Mouse (Mus musculus) forebrain, embryonic 13.5 days (tissue): ENCODE measurements at regions not wholly inside any gene's neighbourhood (a gene's known extent, or its start where the extent isn't known, plus 50 kb on each side); places are given as distances from the start of the nearest gene placed in this dataset.
"Not testable (repeated sequence)": the region's sequence is repeated elsewhere in the genome, so short reads cannot be mapped to it uniquely, and the experiment has no call there.

Source experiments
- ATAC-seq: fragments of 200-750 bp; cut with Nextera tagmentation; 2 replicates; pipeline ENCODE4 v1.8.0; 2017
- H3K27ac ChIP-seq: fragments of 300-500 bp; sonication (generic); 2 replicates; pipeline ENCODE4 v1.5.1; 2015; ENCODE audit warnings: inconsistent platforms, mild to moderate bottlenecking, moderate library complexity
- H3K27me3 ChIP-seq: fragments of 300-500 bp; sonication (generic); 2 replicates; pipeline ENCODE4 v1.6.1; 2015; ENCODE audit warnings: mild to moderate bottlenecking, inconsistent platforms
- H3K36me3 ChIP-seq: fragments of 300-500 bp; sonication (generic); 2 replicates; pipeline ENCODE4 v1.6.1; 2015; ENCODE audit warnings: mild to moderate bottlenecking, inconsistent platforms; ENCODE audit not compliant: poor library complexity, severe bottlenecking
- H3K4me1 ChIP-seq: fragments of 300-500 bp; sonication (generic); 2 replicates; pipeline ENCODE4 v1.6.1; 2015; ENCODE audit warnings: inconsistent platforms
- H3K4me2 ChIP-seq: fragments of 300-500 bp; sonication (generic); 2 replicates; pipeline ENCODE4 v1.6.1; 2015; ENCODE audit warnings: inconsistent platforms, mild to moderate bottlenecking, moderate library complexity
- H3K4me3 ChIP-seq: fragments of 300-500 bp; sonication (generic); 2 replicates; pipeline ENCODE4 v1.5.1; 2015; ENCODE audit warnings: mild to moderate bottlenecking, inconsistent platforms
- H3K9ac ChIP-seq: fragments of 300-500 bp; sonication (generic); 2 replicates; pipeline ENCODE4 v1.6.1; 2015; ENCODE audit warnings: mild to moderate bottlenecking, inconsistent platforms
- H3K9me3 ChIP-seq: fragments of 300-500 bp; sonication (generic); replicated peaks from 2 replicates; pipeline ENCODE4 v1.6.1; 2016; ENCODE audit warnings: inconsistent platforms
- WGBS: fragments of 180-500 bp; shearing (Covaris S2); methylation state at CpG from one replicate; pipeline ENCODE4 v1.1.7; 2015; 5-methylcytosine and 5-hydroxymethylcytosine counted together

- ATAC-seq: no peak
- 73% methylated on average over 3 of the region's 3 CpGs for WGBS
- Histone ChIP-seq H3K27ac (no peak overlapping the region), H3K4me3 (no peak overlapping the region), H3K9me3 (no peaks in the 10 kb centered on the region), H3K36me3 (no peaks in the 10 kb centered on the region), H3K9ac (no peak overlapping the region), H3K4me1 (no peaks in the 10 kb centered on the region), H3K27me3 (no peaks in the 10 kb centered on the region), H3K4me2 (no peak overlapping the region)
Measured at GRCm38 (mm10) chr6:74966046-74966445, 1496.6 kb upstream of the 4931417E11Rik start.

- Histone ChIP-seq H3K9me3 (no peaks in the 10 kb centered on the region), H3K4me1 (no peaks in the 10 kb centered on the region), H3K9ac (no peak overlapping the region), H3K4me3 (no peak overlapping the region), H3K27ac (no peak overlapping the region), H3K27me3 (no peaks in the 10 kb centered on the region), H3K4me2 (no peak overlapping the region), H3K36me3 (no peaks in the 10 kb centered on the region)
- ATAC-seq: no peak
- 52% methylated on average over 2 of the region's 2 CpGs for WGBS
Measured at GRCm38 (mm10) chr6:74928485-74928884, 1459.0 kb upstream of the 4931417E11Rik start.

- Histone ChIP-seq H3K4me3 (no peak overlapping the region), H3K36me3 (no peaks in the 10 kb centered on the region), H3K9me3 (no peaks in the 10 kb centered on the region), H3K27me3 (no peaks in the 10 kb centered on the region), H3K4me1 (no peaks in the 10 kb centered on the region), H3K27ac (no peak overlapping the region), H3K9ac (no peak overlapping the region), H3K4me2 (no peak overlapping the region)
- no peak for ATAC-seq
- WGBS: 94% methylated on average over 2 of the region's 2 CpGs
Measured at GRCm38 (mm10) chr6:74903551-74903950, 1434.1 kb upstream of the 4931417E11Rik start.

- no peaks in the 10 kb centered on the region for H3K27me3 ChIP-seq
- no peak overlapping the region for H3K4me3 ChIP-seq
- H3K9ac ChIP-seq: no peak overlapping the region
- H3K9me3 ChIP-seq: no peaks in the 10 kb centered on the region
- no peak overlapping the region for H3K27ac ChIP-seq
- 55% methylated on average over 8 of the region's 8 CpGs for WGBS
- H3K36me3 ChIP-seq: no peaks in the 10 kb centered on the region
- no peak overlapping the region for H3K4me2 ChIP-seq
- 0 out of 2 replicates have a peak, but pooled peaks have one; percentile 45 for ATAC-seq
- no peaks in the 10 kb centered on the region for H3K4me1 ChIP-seq
Measured at GRCm38 (mm10) chr6:74870626-74871320, 1401.3 kb upstream of the 4931417E11Rik start.

- WGBS: 91% methylated on average over 2 of the region's 2 CpGs
- H3K9me3 ChIP-seq, H3K4me1 ChIP-seq, H3K27ac ChIP-seq, H3K4me2 ChIP-seq, H3K27me3 ChIP-seq, H3K36me3 ChIP-seq, H3K4me3 ChIP-seq, H3K9ac ChIP-seq, ATAC-seq: not testable (repeated sequence)
Measured at GRCm38 (mm10) chr6:74820696-74821095, 1351.2 kb upstream of the 4931417E11Rik start.
